In the genomic region with DNA sequence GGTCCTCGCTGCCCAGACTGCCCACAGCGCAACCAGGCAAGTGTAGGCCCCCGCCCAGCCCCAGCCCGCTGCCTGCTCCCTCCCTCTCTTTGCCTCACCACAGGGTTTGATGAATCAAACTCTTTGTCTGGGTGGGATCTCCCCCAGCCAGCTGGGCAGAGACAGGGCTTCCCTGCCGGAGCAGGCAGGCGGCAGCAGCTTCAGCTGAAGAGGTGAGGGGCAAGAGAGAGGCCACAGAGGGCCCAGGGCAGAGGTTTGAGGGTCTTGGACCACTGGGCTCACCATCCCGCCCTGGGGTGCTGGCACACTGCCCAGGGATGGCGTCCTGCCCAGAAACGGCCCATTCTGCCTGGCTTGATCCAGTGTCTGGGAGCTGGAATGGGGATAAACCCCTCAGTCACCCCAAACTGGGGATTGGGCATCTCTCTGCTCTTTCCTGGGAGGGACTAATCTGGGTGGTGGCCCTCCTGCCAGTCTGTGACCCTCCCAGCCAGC, we compare ENCODE assay signal across 9 mouse cellular contexts. TPM values are rescaled to one million over a fixed set of nuclear protein-coding genes. Genes with fewer than 3 reads are reported as not detected.
DNase-seq lines count a peak whose midpoint lies in the region; ATAC-seq and TF ChIP-seq lines count a peak whose summit lies in the region.
"Had no signal": no experiment of that assay in that cellular context is flagged by ENCODE, and none has a peak within 500 bp of the region (broad histone marks: within the 10 kb centered on the region; RNA-seq: fewer than 3 reads in every experiment).

No protein-coding gene starts in this region.

- no peak for TF ChIP-seq CTCF in midbrain, postnatal 0 days (IDR thresholded peaks at IDR 0.05)
- TF ChIP-seq CTCF in thymus, adult 2 months (IDR thresholded peaks at IDR 0.05; ENCODE audit: borderline replicate concordance, control insufficient read depth, extremely low read depth, insufficient read depth, low read length, poor library complexity): no peak

- 0 out of 2 replicates have a peak, but pooled peaks cover 7% of the 10 kb centered on the region for H3K4me1 ChIP-seq in midbrain, postnatal 0 days (ENCODE audit: insufficient read depth, low read length)
- H3K4me1 ChIP-seq in thymus, adult 2 months (replicated peaks; ENCODE audit: control insufficient read depth, insufficient read depth, low read length): no peaks in the 10 kb centered on the region

- H3K9me3 ChIP-seq in midbrain, postnatal 0 days (ENCODE audit: low read length): no peaks in the 10 kb centered on the region

- peaks cover 48% of the 10 kb centered on the region for H3K27me3 ChIP-seq in midbrain, postnatal 0 days (ENCODE audit: insufficient read depth, low read length)
- peaks cover 17% of the 10 kb centered on the region for H3K27me3 ChIP-seq in thymus, adult 2 months (ENCODE audit: control insufficient read depth, insufficient read depth, low read length)

- H3K27ac ChIP-seq in midbrain, postnatal 0 days (ENCODE audit: low read depth, low read length): peak overlapping the region; percentile 51; the same call in 1 of the 2 replicates
- no peak overlapping the region for H3K27ac ChIP-seq in thymus, adult 2 months (ENCODE audit: control insufficient read depth, insufficient read depth, low read length)

- WGBS in midbrain, postnatal 0 days: 14% methylated on average over 9 of the region's 9 CpGs
- 70% methylated on average over 9 of the region's 9 CpGs for whole genome bisulfite sequencing in thymus, adult 2 months

- no peaks in the 10 kb centered on the region for H3K36me3 ChIP-seq in midbrain, postnatal 0 days (ENCODE audit: insufficient read depth, low read length)
- H3K36me3 ChIP-seq in thymus, adult 2 months (ENCODE audit: control insufficient read depth, insufficient read depth, low read length): no peaks in the 10 kb centered on the region

- peak; percentile 50; the same call in 1 of the 2 replicates for ATAC-seq in frontal cortex, adult (ENCODE audit: low TSS enrichment)
- ATAC-seq in midbrain, postnatal 0 days (ENCODE audit: low FRiP score): peak; percentile 70

- no peak overlapping the region for H3K9ac ChIP-seq in midbrain, postnatal 0 days (replicated peaks; ENCODE audit: low read length, poor library complexity, severe bottlenecking)

- H3K4me2 ChIP-seq in midbrain, postnatal 0 days (ENCODE audit: low read depth, low read length, poor library complexity, severe bottlenecking): no peak overlapping the region

- no peak for TF ChIP-seq POLR2A in thymus, adult 2 months (IDR thresholded peaks at IDR 0.05; ENCODE audit: control insufficient read depth, extremely low read depth, insufficient read depth, low read length, poor library complexity)

- H3K4me3 ChIP-seq in midbrain, postnatal 0 days (ENCODE audit: low read depth, low read length): no peak overlapping the region
- H3K4me3 ChIP-seq in thymus, adult 2 months (ENCODE audit: control insufficient read depth, insufficient read depth, low read length): no peak overlapping the region

- peak; percentile 84 to 92 for DNase-seq in adrenal gland, adult (ENCODE audit: inconsistent age in 2 of 2, low spot score in 1 of 2)
- DNase-seq in cerebellum, adult 11-12 months: peak; percentile 51
- peak; percentile 54 for DNase-seq in kidney, adult 11 months
- peak; percentile 40 to 67 for DNase-seq in left cerebral cortex, adult 9 months (ENCODE audit: low spot score in 2 of 2)
- DNase-seq in midbrain, postnatal 0 days (ENCODE audit: low spot score): peak; percentile 80
- no peak for DNase-seq in yolk sac, embryonic 10.5 days (ENCODE audit: low spot score)
- no peak for DNase-seq in thymus, adult 2 months

RNA-seq across cellular contexts. Expression of gene Arhgef19, which starts 5.7 kb away (rescaled TPM):
- total RNA-seq in midbrain, postnatal 0 days (2014; rRNA removed): 0.76 and 1.3 TPM in 2 replicates
- 1.1 and 1.3 TPM in 2 replicates for polyA plus RNA-seq in midbrain, postnatal 0 days (2015; fragmentation: Nextera tagmentation; extraction: Ambion mirVana)
- 2.6 and 2.8 TPM in 2 replicates for polyA plus RNA-seq in thymus, adult 2 months (2012; rRNA removed)
- total RNA-seq: neutrophil, adult 5-6 weeks had no signal

RNA-seq across cellular contexts. Expression of gene Rsg1, which starts 31.2 kb away (rescaled TPM):
- total RNA-seq in midbrain, postnatal 0 days (2014; rRNA removed): 4.6 and 6.0 TPM in 2 replicates
- polyA plus RNA-seq in midbrain, postnatal 0 days (2015; fragmentation: Nextera tagmentation; extraction: Ambion mirVana): 5.2 and 5.3 TPM in 2 replicates
- polyA plus RNA-seq in thymus, adult 2 months (2012; rRNA removed): 3.5 and 3.6 TPM in 2 replicates

RNA-seq across cellular contexts. Expression of gene Epha2, which starts 56.1 kb away (rescaled TPM):
- 3.1 and 3.2 TPM in 2 replicates for total RNA-seq in midbrain, postnatal 0 days (2014; rRNA removed)
- polyA plus RNA-seq in midbrain, postnatal 0 days (2015; fragmentation: Nextera tagmentation; extraction: Ambion mirVana): 0.27 and 0.30 TPM in 2 replicates
- polyA plus RNA-seq in thymus, adult 2 months (2012; rRNA removed): 3.6 and 3.9 TPM in 2 replicates

Comparison
In these comparisons a context has a peak if more than half of its experiments do, and no peak if none do; other contexts are left out.
1. DNase-seq: peak in adrenal gland, adult (2 of 2), cerebellum, adult 11-12 months (single experiment), kidney, adult 11 months (single experiment), left cerebral cortex, adult 9 months (2 of 2) and midbrain, postnatal 0 days (single experiment); none in yolk sac, embryonic 10.5 days (single experiment) and thymus, adult 2 months (single experiment).